Mouse (Mus musculus): ENCODE measurements around the gene Krba1.

GRCm38 (mm10) chr6:48396686-48397085 is 1.3 kb downstream of the Krba1 start:
- TF ChIP-seq CTCF (IDR thresholded peaks at IDR 0.05; ENCODE audit: control insufficient read depth, insufficient read depth, insufficient read length) (no peak), MAX (IDR thresholded peaks at IDR 0.05) (no peak)
